Mouse (Mus musculus): ENCODE results near the gene Klk6.

DNA sequence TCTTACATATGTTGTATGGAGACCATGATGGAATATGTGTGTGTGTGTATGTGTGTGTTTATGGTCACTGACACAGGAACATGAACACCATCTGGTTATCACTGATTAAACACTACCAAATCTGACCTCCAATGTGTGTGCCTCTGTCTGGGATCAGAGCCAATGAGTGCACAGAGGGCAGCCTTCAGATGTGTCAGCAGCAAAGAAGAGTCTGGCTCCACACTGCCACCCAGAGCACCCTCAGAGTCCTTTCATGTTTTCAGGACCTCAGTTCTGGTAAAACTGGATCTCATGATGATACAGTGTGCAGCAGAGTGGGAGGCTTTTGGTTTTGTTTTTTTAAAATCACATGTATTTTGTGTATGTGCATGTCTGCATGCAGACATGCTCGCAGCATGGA is 39.0 kb upstream of the Klk6 start:
- TF ChIP-seq CTCF (IDR thresholded peaks at IDR 0.05; ENCODE audit: borderline replicate concordance, insufficient read depth, low read length) (peak; percentile 15; the same call in 1 of the 2 replicates), POLR2A (IDR thresholded peaks at IDR 0.05; ENCODE audit: low read depth, low read length) (no peak)
